ENCODE assay signal across 9 mouse cellular contexts in genomic region chr11:108135407-108136159, GRCm38 (mm10).
DNase-seq lines count a peak whose midpoint lies in the region; ATAC-seq and TF ChIP-seq lines count a peak whose summit lies in the region.
"Had no signal": no experiment of that assay in that cellular context is flagged by ENCODE, and none has a peak within 500 bp of the region (broad histone marks: within the 10 kb centered on the region; RNA-seq: fewer than 3 reads in every experiment).

No protein-coding gene starts in this region.

- DNase-seq in hindbrain, embryonic 11.5 days (ENCODE audit: low spot score): peak; percentile 22
- DNase-seq in hindbrain, embryonic 10.5 days (ENCODE audit: low spot score): no peak
- DNase-seq in testis, postnatal 10 days (ENCODE audit: low spot score): no peak
- DNase-seq in thymus, postnatal 14 days: peak; percentile 19
- no peak for DNase-seq in left cerebral cortex, adult 11 months (ENCODE audit: low spot score)
- DNase-seq: kidney, adult 8-10 months had no signal

- no peaks in the 10 kb centered on the region for H3K36me3 ChIP-seq in hindbrain, embryonic 11.5 days (ENCODE audit: control insufficient read depth, insufficient read depth, low read length)
- H3K36me3 ChIP-seq in hindbrain, embryonic 10.5 days: no peaks in the 10 kb centered on the region
- H3K36me3 ChIP-seq in testis, adult 2 months (ENCODE audit: control insufficient read depth, insufficient read depth, low read length): no peaks in the 10 kb centered on the region
- H3K36me3 ChIP-seq in forebrain, embryonic 15.5 days: no peaks in the 10 kb centered on the region

- no peaks in the 10 kb centered on the region for H3K27me3 ChIP-seq in hindbrain, embryonic 11.5 days (ENCODE audit: control insufficient read depth, insufficient read depth, low read length)
- peaks cover 6% of the 10 kb centered on the region for H3K27me3 ChIP-seq in hindbrain, embryonic 10.5 days (ENCODE audit: insufficient read depth, poor library complexity, severe bottlenecking)
- no peaks in the 10 kb centered on the region for H3K27me3 ChIP-seq in testis, adult 2 months (ENCODE audit: control insufficient read depth, insufficient read depth, low read length)
- H3K27me3 ChIP-seq in forebrain, embryonic 15.5 days: no peaks in the 10 kb centered on the region

- H3K27ac ChIP-seq in hindbrain, embryonic 11.5 days (ENCODE audit: low read depth, low read length): no peak overlapping the region
- no peak overlapping the region for H3K27ac ChIP-seq in hindbrain, embryonic 10.5 days
- no peak overlapping the region for H3K27ac ChIP-seq in testis, adult 2 months (ENCODE audit: control insufficient read depth, insufficient read depth, low read depth, low read length)
- peak overlapping the region; percentile 45 for H3K27ac ChIP-seq in forebrain, embryonic 15.5 days (replicated peaks)

- no peaks in the 10 kb centered on the region for H3K9me3 ChIP-seq in hindbrain, embryonic 11.5 days (ENCODE audit: control insufficient read depth, low read length)
- H3K9me3 ChIP-seq in hindbrain, embryonic 10.5 days: no peaks in the 10 kb centered on the region
- no peaks in the 10 kb centered on the region for H3K9me3 ChIP-seq in forebrain, embryonic 15.5 days

- no peak overlapping the region for H3K9ac ChIP-seq in hindbrain, embryonic 11.5 days (ENCODE audit: low read depth, low read length)
- H3K9ac ChIP-seq in forebrain, embryonic 15.5 days (replicated peaks): no peak overlapping the region

- H3K4me3 ChIP-seq in hindbrain, embryonic 11.5 days (ENCODE audit: low read depth, low read length): no peak overlapping the region
- no peak overlapping the region for H3K4me3 ChIP-seq in hindbrain, embryonic 10.5 days
- no peak overlapping the region for H3K4me3 ChIP-seq in testis, adult 2 months (ENCODE audit: control insufficient read depth, low read depth, low read length)
- no peak overlapping the region for H3K4me3 ChIP-seq in forebrain, embryonic 15.5 days

- no peaks in the 10 kb centered on the region for H3K4me1 ChIP-seq in hindbrain, embryonic 11.5 days (replicated peaks; ENCODE audit: control insufficient read depth, insufficient read depth, low read length)
- H3K4me1 ChIP-seq in hindbrain, embryonic 10.5 days (replicated peaks): no peaks in the 10 kb centered on the region
- H3K4me1 ChIP-seq in testis, adult 2 months (ENCODE audit: control insufficient read depth, insufficient read depth, low read length): no peaks in the 10 kb centered on the region
- H3K4me1 ChIP-seq in forebrain, embryonic 15.5 days: peaks cover 33% of the 10 kb centered on the region

- TF ChIP-seq CTCF in testis, adult 2 months (IDR thresholded peaks at IDR 0.05; ENCODE audit: control insufficient read depth, insufficient read depth, insufficient replicate concordance, low read depth, low read length): peak; percentile 36; the same call in 1 of the 2 replicates

- WGBS in hindbrain, embryonic 11.5 days: 34% methylated on average over 4 of the region's 4 CpGs
- WGBS in hindbrain, embryonic 10.5 days: 30% methylated on average over 4 of the region's 4 CpGs
- WGBS in forebrain, embryonic 15.5 days: 12% methylated on average over 4 of the region's 4 CpGs

- no peak for TF ChIP-seq POLR2A in testis, adult 2 months (IDR thresholded peaks at IDR 0.05; ENCODE audit: control insufficient read depth, low read depth, low read length)

- H3K4me2 ChIP-seq in hindbrain, embryonic 11.5 days (replicated peaks; ENCODE audit: low read depth, low read length): no peak overlapping the region
- H3K4me2 ChIP-seq in forebrain, embryonic 15.5 days (replicated peaks): no peak overlapping the region

- ATAC-seq in hindbrain, embryonic 11.5 days (ENCODE audit: low FRiP score): no peak
- no peak for ATAC-seq in forebrain, embryonic 15.5 days (replicated peaks)
- no peak for ATAC-seq in granulocyte monocyte progenitor cell, adult 5-6 weeks (replicated peaks; ENCODE audit: poor library complexity, severe bottlenecking)

Comparison
In these comparisons a context has a peak if more than half of its experiments do, and no peak if none do; other contexts are left out.
1. DNase-seq: peak in hindbrain, embryonic 11.5 days (single experiment) and thymus, postnatal 14 days (single experiment); none in hindbrain, embryonic 10.5 days (single experiment), testis, postnatal 10 days (single experiment) and left cerebral cortex, adult 11 months (single experiment).